Mouse (Mus musculus) cortical plate, adult 2 months (tissue): Measurements from ENCODE around the gene Mcpt8.

Source experiments
- CTCF ChIP-seq: fragments of 200-500 bp; IDR thresholded peaks from 2 replicates; pipeline ENCODE4 v1.5.1; 2011; ENCODE audit warnings: mild to moderate bottlenecking, control low read depth, low read length; ENCODE audit not compliant: insufficient read depth; ENCODE audit errors: extremely low read depth
- POLR2A ChIP-seq: fragments of 200-500 bp; IDR thresholded peaks from 2 replicates; pipeline ENCODE4 v1.6.1; 2011; ENCODE audit warnings: mild to moderate bottlenecking, low read length, control low read depth; ENCODE audit not compliant: insufficient read depth; ENCODE audit errors: extremely low read depth

- TF ChIP-seq CTCF (no peak), POLR2A (no peak)
These were observed 1.6 kb upstream of the Mcpt8 start for GRCm38 (mm10) chr14:56086711-56087110.
